Mouse (Mus musculus) liver, postnatal 0 days (tissue): ENCODE measurements around the gene Rpia.

Source experiments
- CTCF ChIP-seq: sonication (generic); IDR thresholded peaks from 2 replicates; pipeline ENCODE4 v1.5.1; 2016; ENCODE audit warnings: antibody characterized with exemption, low read depth
- EP300 ChIP-seq: IDR thresholded peaks from 2 replicates; pipeline ENCODE4 v1.6.1; 2016; ENCODE audit warnings: antibody characterized with exemption, low read depth, mild to moderate bottlenecking

DNA sequence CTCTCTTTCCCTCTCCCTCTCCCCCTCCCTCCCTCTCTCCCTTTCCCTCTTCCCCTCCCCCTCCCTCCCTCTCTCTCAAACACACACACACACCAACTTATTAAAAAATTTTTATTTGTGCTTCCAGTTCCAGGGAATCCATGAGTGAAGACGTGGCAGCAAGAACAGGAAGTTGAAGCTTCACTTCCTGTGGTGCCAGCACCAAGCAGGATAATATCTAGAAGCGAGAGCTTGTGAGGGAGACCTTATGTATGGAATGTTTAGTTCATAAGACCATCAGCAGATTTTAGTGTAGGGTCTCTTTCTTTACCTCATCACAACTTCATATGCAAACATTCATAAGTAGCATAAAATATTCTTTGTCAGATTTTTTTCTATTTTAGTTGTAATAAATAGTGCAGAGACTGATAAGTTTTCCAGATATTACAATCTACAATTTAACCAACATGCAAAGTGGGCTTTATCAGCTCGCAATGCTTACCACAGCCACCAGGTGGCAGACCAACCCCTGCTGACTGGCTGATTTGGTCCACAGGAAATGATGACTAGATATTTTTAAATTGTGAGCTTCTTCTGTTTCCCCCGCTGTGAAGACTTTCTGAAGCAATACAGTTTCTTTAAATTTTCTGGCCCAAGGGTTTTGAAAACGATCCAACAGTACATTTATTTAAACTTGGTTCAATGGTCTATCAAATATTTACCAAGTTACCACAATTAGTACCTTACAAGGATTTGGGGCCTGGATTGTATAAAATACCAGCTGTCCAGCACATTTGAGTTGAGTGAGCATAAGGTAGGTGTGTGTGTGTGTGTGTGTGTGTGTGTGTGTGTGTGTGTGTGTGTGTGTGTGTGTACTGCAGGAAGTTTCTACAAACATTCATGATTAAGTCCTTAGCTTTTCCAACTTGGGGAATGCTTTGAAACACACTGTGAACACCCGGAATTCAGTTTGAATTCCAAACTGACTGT, 19.8 kb upstream of the Rpia start:
- peak; percentile 93 for TF ChIP-seq CTCF
- 0 out of 2 replicates have a peak, but pooled peaks have one; percentile 27 for TF ChIP-seq EP300
